Mouse (Mus musculus) embryonic fibroblast, embryonic 13.5 days (primary cell): ENCODE results near the gene Mndal.
"Not testable (repeated sequence)": the region's sequence is repeated elsewhere in the genome, so short reads cannot be mapped to it uniquely, and the experiment has no call there.

Source experiments
- CTCF ChIP-seq: IDR thresholded peaks from 2 replicates; pipeline ENCODE4 v1.5.1; 2011; ENCODE audit warnings: mild to moderate bottlenecking, control low read depth, low read length, moderate library complexity, borderline replicate concordance; ENCODE audit not compliant: insufficient read depth
- POLR2A ChIP-seq: IDR thresholded peaks from 2 replicates; pipeline ENCODE4 v1.6.1; 2011; ENCODE audit warnings: low read depth, mild to moderate bottlenecking, control low read depth, low read length, moderate library complexity

- not testable (repeated sequence) for TF ChIP-seq CTCF, POLR2A
These were observed 38.7 kb upstream of the Mndal start for GRCm38 (mm10) chr1:173981038-173981437.
